Mouse (Mus musculus) neutrophil, adult 5-6 weeks (primary cell): ENCODE measurements around the gene Olfr229. TPM values are rescaled to one million over a fixed set of nuclear protein-coding genes. Genes with fewer than 3 reads are reported as not detected.
A peak's percentile ranks its signal among the peaks of the same experiment; 100 is the strongest.
"Not testable (repeated sequence)": the region's sequence is repeated elsewhere in the genome, so short reads cannot be mapped to it uniquely, and the experiment has no call there.

Source experiments
- ATAC-seq: fragments of 151-379, 151-347 bp; 2 replicates; pipeline ENCODE4 v1.8.0; 2017; ENCODE audit warnings: mild to moderate bottlenecking, moderate TSS enrichment; ENCODE audit not compliant: insufficient number of reproducible peaks, poor library complexity, low FRiP score, severe bottlenecking; ENCODE audit errors: extremely low read depth
- total RNA-seq: library from RNA; stranded (forward); fragments of 200-1000 nt; gene quantifications from 2 replicates; pipeline ENCODE4 v1.2.3, GENCODE M21; 2017

Gene Olfr229
- not detected in 2 replicates for total RNA-seq

GRCm38 (mm10) chr9:39907036-39907435, at the start of gene Olfr229:
TSS of gene Olfr229 (plus strand) at chr9:39907336.
- no peak for ATAC-seq

- ATAC-seq = no peak
Measured at GRCm38 (mm10) chr9:39866122-39866521, 41.0 kb upstream of the Olfr229 start, which contains the start of gene Olfr972. TSS of gene Olfr972 (plus strand) at chr9:39866422.

GRCm38 (mm10) chr9:39871986-39872385, 35.1 kb upstream of the Olfr229 start:
- not testable (repeated sequence) for ATAC-seq

GRCm38 (mm10) chr9:39877541-39878396, 29.4 kb upstream of the Olfr229 start:
- ATAC-seq = not testable (repeated sequence)

GRCm38 (mm10) chr9:39905106-39905505, 2.0 kb upstream of the Olfr229 start:
- ATAC-seq = peak; percentile 66; the same call in 1 of the 2 replicates

- ATAC-seq = peak; percentile 86
Measured at GRCm38 (mm10) chr9:39909939-39910338, 2.8 kb downstream of the Olfr229 start.

GRCm38 (mm10) chr9:39927975-39928836, 21.1 kb downstream of the Olfr229 start:
- ATAC-seq = not testable (repeated sequence)

- ATAC-seq = not testable (repeated sequence)
Measured at GRCm38 (mm10) chr9:39928837-39929236, 21.7 kb downstream of the Olfr229 start.

- no peak for ATAC-seq
Measured at GRCm38 (mm10) chr9:39937201-39937600, 30.1 kb downstream of the Olfr229 start, which contains the start of gene Olfr974. TSS of gene Olfr974 (plus strand) at chr9:39937501.

GRCm38 (mm10) chr9:39951946-39952345, 44.8 kb downstream of the Olfr229 start, which contains the start of gene Olfr975:
TSS of gene Olfr975 (minus strand) at chr9:39952046.
- no peak for ATAC-seq

GRCm38 (mm10) chr9:39961033-39961432, 53.9 kb downstream of the Olfr229 start, which contains the start of gene Olfr976:
TSS of gene Olfr976 (minus strand) at chr9:39961133.
- ATAC-seq = not testable (repeated sequence)

Other genes starting within 250 kb of the Olfr229 start
- not detected in 2 replicates for gene Olfr963, start 240.1 kb upstream of the Olfr229 start, total RNA-seq
- not detected in 2 replicates for gene Olfr149, start 200.2 kb upstream of the Olfr229 start, total RNA-seq
- not detected in 2 replicates for gene Olfr965, start 196.0 kb upstream of the Olfr229 start, total RNA-seq
- gene Olfr150, start 176.4 kb upstream of the Olfr229 start, total RNA-seq = not detected in 2 replicates
- gene Olfr967, start 161.1 kb upstream of the Olfr229 start, total RNA-seq = not detected in 2 replicates
- gene Olfr968, start 124.1 kb upstream of the Olfr229 start, total RNA-seq = not detected in 2 replicates
- gene Olfr969, start 116.4 kb upstream of the Olfr229 start, total RNA-seq = not detected in 2 replicates
- gene Olfr970, start 98.5 kb upstream of the Olfr229 start, total RNA-seq = not detected in 2 replicates
- not detected in 2 replicates for gene Olfr971, start 70.5 kb upstream of the Olfr229 start, total RNA-seq
- not detected in 2 replicates for gene Olfr972, start 40.9 kb upstream of the Olfr229 start, total RNA-seq
- 0.12 TPM in 1 of 2 replicates, not detected in the other for gene Olfr974, start 30.2 kb downstream of the Olfr229 start, total RNA-seq
- not detected in 2 replicates for gene Olfr975, start 44.7 kb downstream of the Olfr229 start, total RNA-seq
- not detected in 2 replicates for gene Olfr976, start 53.8 kb downstream of the Olfr229 start, total RNA-seq
- not detected in 2 replicates for gene Olfr978, start 84.8 kb downstream of the Olfr229 start, total RNA-seq
- gene Olfr979, start 96.1 kb downstream of the Olfr229 start, total RNA-seq = not detected in 2 replicates
- gene Olfr980, start 102.2 kb downstream of the Olfr229 start, total RNA-seq = not detected in 2 replicates
- gene Olfr981, start 114.1 kb downstream of the Olfr229 start, total RNA-seq = not detected in 2 replicates
- gene Olfr982, start 166.5 kb downstream of the Olfr229 start, total RNA-seq = not detected in 2 replicates
- gene Olfr983, start 186.3 kb downstream of the Olfr229 start, total RNA-seq = not detected in 2 replicates
- gene Olfr984, start 206.9 kb downstream of the Olfr229 start, total RNA-seq = 0.25 TPM in 1 of 2 replicates, not detected in the other
- gene Olfr985, start 222.8 kb downstream of the Olfr229 start, total RNA-seq = not detected in 2 replicates
- not detected in 2 replicates for gene Tmem225, start 240.8 kb downstream of the Olfr229 start, total RNA-seq